Mouse (Mus musculus) midbrain, postnatal 0 days (tissue): ENCODE measurements around the gene Olfr1371. TPM values are rescaled to one million over a fixed set of nuclear protein-coding genes. Genes with fewer than 3 reads are reported as not detected.

Experiments
- ATAC-seq: fragments of 200-750 bp; cut with Nextera tagmentation; 2 replicates; pipeline ENCODE4 v1.8.0; 2017; ENCODE audit warnings: moderate number of reproducible peaks, mild to moderate bottlenecking, moderate TSS enrichment, moderate library complexity; ENCODE audit not compliant: low FRiP score
- DNase-seq: peaks from one replicate; pipeline ENCODE4 v3.0.0-alpha.2; 2015; ENCODE audit warnings: low spot score
- H3K27ac ChIP-seq: fragments of 300-500 bp; sonication (generic); 2 replicates; pipeline ENCODE4 v1.5.1; 2014; ENCODE audit warnings: low read depth, mild to moderate bottlenecking, low read length, mixed read lengths
- H3K27me3 ChIP-seq: fragments of 300-500 bp; sonication (generic); 2 replicates; pipeline ENCODE4 v1.6.1; 2014; ENCODE audit warnings: low read length, control low read depth, mixed read lengths; ENCODE audit not compliant: insufficient read depth
- H3K36me3 ChIP-seq: fragments of 300-500 bp; sonication (generic); 2 replicates; pipeline ENCODE4 v1.6.1; 2014; ENCODE audit warnings: low read length, control low read depth, mixed read lengths; ENCODE audit not compliant: insufficient read depth
- H3K4me1 ChIP-seq: fragments of 300-500 bp; sonication (generic); 2 replicates; pipeline ENCODE4 v1.6.1; 2014; ENCODE audit warnings: mild to moderate bottlenecking, control low read depth, antibody characterized with exemption, low read length, mixed read lengths; ENCODE audit not compliant: insufficient read depth
- H3K4me2 ChIP-seq: fragments of 300-500 bp; sonication (generic); 2 replicates; pipeline ENCODE4 v1.6.1; 2014; ENCODE audit warnings: low read depth, mild to moderate bottlenecking, low read length, mixed read lengths; ENCODE audit not compliant: poor library complexity, severe bottlenecking
- H3K4me3 ChIP-seq: fragments of 300-500 bp; sonication (generic); 2 replicates; pipeline ENCODE4 v1.5.1; 2014; ENCODE audit warnings: low read depth, mild to moderate bottlenecking, low read length, moderate library complexity
- H3K9ac ChIP-seq: fragments of 300-500 bp; sonication (generic); replicated peaks from 2 replicates; pipeline ENCODE4 v1.6.1; 2014; ENCODE audit warnings: mild to moderate bottlenecking, low read length, moderate library complexity, mixed read lengths; ENCODE audit not compliant: poor library complexity, severe bottlenecking
- H3K9me3 ChIP-seq: fragments of 300-500 bp; sonication (generic); 2 replicates; pipeline ENCODE4 v1.6.1; 2016; ENCODE audit warnings: low read length, control low read depth
- CTCF ChIP-seq: IDR thresholded peaks from 2 replicates; pipeline ENCODE4 v1.5.1; 2016; ENCODE audit warnings: antibody characterized with exemption, mild to moderate bottlenecking
- WGBS: fragments of 180-500 bp; shearing (Covaris S2); extraction: QIAGEN DNeasy Blood & Tissue Kit; methylation state at CpG from one replicate; pipeline ENCODE4 v1.1.7; 2014; 5-methylcytosine and 5-hydroxymethylcytosine counted together
- polyA plus RNA-seq: library from polyadenylated mRNA; unstranded; fragments of >200 nt; fragmentation: Nextera tagmentation; extraction: Ambion mirVana; gene quantifications from 2 replicates; pipeline ENCODE4 v1.2.1, GENCODE M21; 2015
- total RNA-seq: library from RNA; depleted of rRNA; stranded (reverse); fragments of >200 nt; gene quantifications from 2 replicates; pipeline ENCODE4 v1.2.3, GENCODE M21; 2014

Olfr1371 gene
- total and polyA plus RNA-seq, 2 experiments from 2014 or later = not detected

- TF ChIP-seq CTCF = no peak
- Histone ChIP-seq H3K27me3 (no peaks in the 10 kb centered on the region), H3K4me2 (no peak overlapping the region), H3K9ac (no peak overlapping the region), H3K9me3 (no peaks in the 10 kb centered on the region), H3K27ac (no peak overlapping the region), H3K4me3 (no peak overlapping the region), H3K36me3 (peaks cover 3% of the 10 kb centered on the region; the same call in 1 of the 2 replicates), H3K4me1 (peaks cover 11% of the 10 kb centered on the region; the same call in 1 of the 2 replicates)
- no peak for DNase-seq
- no peak for ATAC-seq
Measured at GRCm38 (mm10) chr11:52234509-52234908, 20.7 kb upstream of the Olfr1371 start.

GRCm38 (mm10) chr11:52233906-52234305, 20.1 kb upstream of the Olfr1371 start:
- Histone ChIP-seq H3K36me3 (peaks cover 3% of the 10 kb centered on the region; the same call in 1 of the 2 replicates), H3K4me3 (no peak overlapping the region), H3K4me1 (peaks cover 11% of the 10 kb centered on the region; the same call in 1 of the 2 replicates), H3K9me3 (no peaks in the 10 kb centered on the region), H3K9ac (no peak overlapping the region), H3K27me3 (no peaks in the 10 kb centered on the region), H3K27ac (no peak overlapping the region), H3K4me2 (no peak overlapping the region)
- DNase-seq = no peak
- ATAC-seq = no peak
- 97% methylated on average over 1 of the region's 1 CpGs for WGBS
- TF ChIP-seq CTCF = no peak

DNA sequence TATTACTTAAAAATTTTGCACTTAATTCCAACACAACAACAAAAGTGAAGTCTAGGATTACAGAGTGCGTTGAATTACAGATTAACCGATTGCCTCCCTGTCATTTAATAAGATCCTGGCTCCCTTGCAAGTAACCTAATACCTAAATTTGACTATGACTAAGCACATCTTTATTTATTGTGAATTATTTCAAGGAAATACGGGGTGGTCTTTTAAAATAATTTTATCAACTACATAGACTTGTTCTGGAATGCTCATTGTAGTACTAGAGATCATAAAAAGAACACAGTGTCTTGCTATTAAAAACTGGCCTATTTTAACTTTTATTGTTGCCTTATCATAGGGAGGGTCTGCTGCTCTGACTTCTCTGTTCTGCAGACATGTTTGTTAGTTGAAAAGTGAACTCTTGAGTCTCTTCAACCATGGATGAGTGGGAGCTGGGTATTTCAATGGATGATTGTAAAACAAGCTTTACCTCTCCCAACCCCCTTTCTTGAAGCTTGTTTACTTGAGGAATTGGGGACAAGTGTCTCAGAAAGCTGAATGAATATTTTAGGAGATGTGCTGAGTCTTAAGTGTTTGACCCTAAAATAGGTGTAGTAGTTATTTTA, 19.4 kb upstream of the Olfr1371 start:
- H3K4me3 ChIP-seq = peak overlapping the region; percentile 89
- H3K27ac ChIP-seq = no peak overlapping the region
- no peak for ATAC-seq
- no peaks in the 10 kb centered on the region for H3K9me3 ChIP-seq
- no peak for TF ChIP-seq CTCF
- H3K9ac ChIP-seq = peak overlapping the region; percentile 94; the same call in 1 of the 2 replicates
- H3K27me3 ChIP-seq = no peaks in the 10 kb centered on the region
- DNase-seq = no peak
- H3K36me3 ChIP-seq = peaks cover 3% of the 10 kb centered on the region; the same call in 1 of the 2 replicates
- WGBS = 39% methylated on average over 3 of the region's 3 CpGs
- H3K4me1 ChIP-seq = peaks cover 11% of the 10 kb centered on the region; the same call in 1 of the 2 replicates
- H3K4me2 ChIP-seq = peak overlapping the region; percentile 63

- WGBS = under 1% methylated on average over 87 of the region's 87 CpGs
- no peaks in the 10 kb centered on the region for H3K27me3 ChIP-seq
- TF ChIP-seq CTCF = no peak; the same call in 1 of the 2 replicates
- peaks cover 11% of the 10 kb centered on the region; the same call in 1 of the 2 replicates for H3K4me1 ChIP-seq
- H3K9ac ChIP-seq = peak within 1 kb of the TSS; percentile 94
- DNase-seq (peak; percentile 93), ATAC-seq (peak; percentile 94)
- peak within 1 kb of the TSS; percentile 89 for H3K4me3 ChIP-seq
- no peaks in the 10 kb centered on the region for H3K9me3 ChIP-seq
- no peaks in the 10 kb centered on the region for H3K36me3 ChIP-seq
- H3K27ac ChIP-seq = peak within 1 kb of the TSS; percentile 99
- peak within 1 kb of the TSS; percentile 63 for H3K4me2 ChIP-seq
Measured at GRCm38 (mm10) chr11:52231606-52232541, 18.1 kb upstream of the Olfr1371 start, which contains the start of gene Skp1a. Skp1a (plus strand) TSS chr11:52231995.

GRCm38 (mm10) chr11:52230694-52231093, 16.9 kb upstream of the Olfr1371 start:
- H3K4me1 ChIP-seq = peaks cover 11% of the 10 kb centered on the region; the same call in 1 of the 2 replicates
- H3K4me2 ChIP-seq = peak overlapping the region; percentile 63
- peak overlapping the region; percentile 94; the same call in 1 of the 2 replicates for H3K9ac ChIP-seq
- WGBS = 65% methylated on average over 5 of the region's 5 CpGs
- H3K9me3 ChIP-seq = no peaks in the 10 kb centered on the region
- no peaks in the 10 kb centered on the region for H3K36me3 ChIP-seq
- no peak for DNase-seq
- ATAC-seq = no peak
- no peaks in the 10 kb centered on the region for H3K27me3 ChIP-seq
- TF ChIP-seq CTCF = no peak
- H3K4me3 ChIP-seq = peak overlapping the region; percentile 89
- H3K27ac ChIP-seq = peak overlapping the region; percentile 99
